Mouse (Mus musculus) G1E (cell line): ENCODE results near the gene Elovl2. TPM values are rescaled to one million over a fixed set of nuclear protein-coding genes. Genes with fewer than 3 reads are reported as not detected.
"Not testable (repeated sequence)": the region's sequence is repeated elsewhere in the genome, so short reads cannot be mapped to it uniquely, and the experiment has no call there.

ENCODE experiments used
- ATAC-seq: 2 replicates; pipeline ENCODE4 v1.8.0; 2016; ENCODE audit warnings: mild to moderate bottlenecking; ENCODE audit not compliant: insufficient number of reproducible peaks, poor library complexity, low FRiP score, severe bottlenecking; ENCODE audit errors: extremely low read depth
- DNase-seq: peaks from one replicate; pipeline ENCODE4 v3.0.0; 2012; ENCODE audit warnings: low spot score
- H3K27me3 ChIP-seq: 2 replicates; pipeline ENCODE4 v1.6.1; 2012; ENCODE audit warnings: mild to moderate bottlenecking, low read length, inconsistent platforms; ENCODE audit not compliant: insufficient read depth
- H3K36me3 ChIP-seq: replicated peaks from 2 replicates; pipeline ENCODE3; 2012; ENCODE audit warnings: mild to moderate bottlenecking, inconsistent platforms
- H3K4me1 ChIP-seq: 2 replicates; pipeline ENCODE4 v1.6.1; 2012; ENCODE audit warnings: low read depth, low read length, inconsistent platforms, mixed read lengths; ENCODE audit not compliant: insufficient read depth
- H3K4me3 ChIP-seq: 2 replicates; pipeline ENCODE4 v1.5.1; 2012; ENCODE audit warnings: low read depth, mild to moderate bottlenecking, inconsistent platforms, low read length, moderate library complexity, mixed read lengths
- H3K9me3 ChIP-seq: replicated peaks from 2 replicates; pipeline ENCODE4 v1.6.1; 2012; ENCODE audit warnings: inconsistent platforms
- CTCF ChIP-seq: IDR thresholded peaks from 2 replicates; pipeline ENCODE4 v1.5.1; 2012; ENCODE audit warnings: low read depth, low read length, inconsistent platforms, mixed read lengths
- GATA1 ChIP-seq: IDR thresholded peaks from 2 replicates; pipeline ENCODE4 v1.6.1; 2012; ENCODE audit warnings: borderline replicate concordance, low read length, inconsistent platforms, mixed read lengths
- GATA2 ChIP-seq: IDR thresholded peaks from 2 replicates; pipeline ENCODE4 v1.6.1; 2012; ENCODE audit warnings: low read depth, low read length, inconsistent platforms, borderline replicate concordance
- POLR2AphosphoS5 ChIP-seq: IDR thresholded peaks from 2 replicates; pipeline ENCODE4 v1.6.1; 2012; ENCODE audit warnings: low read depth, low read length, inconsistent platforms; ENCODE audit not compliant: insufficient replicate concordance
- TAL1 ChIP-seq: conservative IDR thresholded peaks from 2 replicates; pipeline ENCODE4 v1.6.1; 2012; ENCODE audit warnings: low read depth, low read length, inconsistent platforms, mixed read lengths
- polyA plus RNA-seq: library from polyadenylated mRNA; stranded (reverse); fragments of >175 nt; gene quantifications from 2 replicates; pipeline ENCODE4 v1.2.3, GENCODE M21; 2012
- total RNA-seq, 2 experiments: library from RNA; stranded (forward) in 1 of 2; stranded (reverse) in 1 of 2; fragments of 200-1000 nt in 1 of 2; fragments of >200 nt in 1 of 2; fragmentation: Nextera tagmentation in 1 of 2; gene quantifications; 2 replicates each; pipeline ENCODE4 v1.2.3; 2014 to 2017

The Elovl2 gene
- total and polyA plus RNA-seq, 3 experiments: 0.05 TPM; not detected in 2

- Histone ChIP-seq H3K4me3 (no peak overlapping the region), H3K27me3 (no peaks in the 10 kb centered on the region), H3K9me3 (no peaks in the 10 kb centered on the region), H3K36me3 (peaks cover 33% of the 10 kb centered on the region), H3K4me1 (peaks cover 47% of the 10 kb centered on the region)
- no peak for DNase-seq
- no peak for ATAC-seq
- no peak for TF ChIP-seq TAL1
- no peak for TF ChIP-seq POLR2AphosphoS5
- TF ChIP-seq CTCF: no peak
- TF ChIP-seq GATA2: no peak
- no peak for TF ChIP-seq GATA1
Observed at GRCm38 (mm10) chr13:41256126-41256525, 35.9 kb upstream of the Elovl2 start.

DNA sequence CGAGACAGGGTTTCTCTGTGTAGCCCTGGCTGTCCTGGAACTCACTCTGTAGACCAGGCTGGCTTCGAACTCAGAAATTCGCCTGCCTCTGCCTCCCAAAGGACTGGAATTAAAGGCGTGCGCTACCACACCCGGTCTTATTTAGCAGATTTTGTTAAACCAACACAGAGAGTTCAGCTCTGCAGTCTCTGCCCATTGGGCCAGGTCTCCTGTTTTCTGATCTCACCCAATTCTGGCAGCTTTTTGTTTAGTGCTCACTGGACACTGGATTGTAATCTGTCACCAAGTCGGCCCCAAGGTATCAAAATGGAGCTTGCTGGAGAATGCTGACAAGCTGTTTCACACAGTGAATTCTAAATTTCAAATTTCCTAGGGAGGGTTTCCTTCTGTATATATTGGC, 32.5 kb upstream of the Elovl2 start:
- ATAC-seq (no peak), DNase-seq (no peak)
- Histone ChIP-seq H3K4me1 (peaks cover 59% of the 10 kb centered on the region), H3K9me3 (no peaks in the 10 kb centered on the region), H3K4me3 (no peak overlapping the region), H3K36me3 (peaks cover 29% of the 10 kb centered on the region), H3K27me3 (no peaks in the 10 kb centered on the region)
- TF ChIP-seq GATA1: no peak
- no peak for TF ChIP-seq GATA2
- no peak for TF ChIP-seq TAL1
- TF ChIP-seq CTCF: no peak
- TF ChIP-seq POLR2AphosphoS5: no peak

GRCm38 (mm10) chr13:41252141-41252540, 31.9 kb upstream of the Elovl2 start:
- Histone ChIP-seq H3K27me3 (no peaks in the 10 kb centered on the region), H3K4me1 (peaks cover 56% of the 10 kb centered on the region), H3K9me3 (no peaks in the 10 kb centered on the region), H3K4me3 (no peak overlapping the region), H3K36me3 (peaks cover 26% of the 10 kb centered on the region)
- no peak for DNase-seq
- ATAC-seq: no peak
- TF ChIP-seq GATA1 (no peak), POLR2AphosphoS5 (no peak), GATA2 (no peak), TAL1 (no peak)

DNA sequence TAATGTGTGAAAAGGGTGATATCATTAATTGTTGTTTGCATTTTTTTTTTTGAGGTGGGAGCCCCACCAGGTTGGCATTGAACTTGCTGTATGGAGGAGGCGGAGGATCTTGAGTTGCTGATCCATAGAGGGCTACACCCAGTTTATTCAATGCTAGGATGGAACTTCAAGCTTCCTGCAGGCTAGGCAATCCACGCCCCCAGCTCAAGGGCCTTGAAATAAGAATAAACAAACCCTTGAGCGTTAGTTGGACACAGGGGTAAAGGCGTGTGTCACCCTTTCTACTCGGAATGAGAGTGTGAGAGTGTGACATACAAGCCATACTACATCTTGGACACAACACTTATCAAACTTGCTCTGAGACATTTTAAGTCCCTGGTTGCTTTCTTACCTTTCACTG, 31.5 kb upstream of the Elovl2 start:
- no peak overlapping the region for H3K4me3 ChIP-seq
- no peak for TF ChIP-seq TAL1
- no peak for TF ChIP-seq GATA1
- TF ChIP-seq CTCF: no peak
- no peak for TF ChIP-seq POLR2AphosphoS5
- no peak for TF ChIP-seq GATA2

DNA sequence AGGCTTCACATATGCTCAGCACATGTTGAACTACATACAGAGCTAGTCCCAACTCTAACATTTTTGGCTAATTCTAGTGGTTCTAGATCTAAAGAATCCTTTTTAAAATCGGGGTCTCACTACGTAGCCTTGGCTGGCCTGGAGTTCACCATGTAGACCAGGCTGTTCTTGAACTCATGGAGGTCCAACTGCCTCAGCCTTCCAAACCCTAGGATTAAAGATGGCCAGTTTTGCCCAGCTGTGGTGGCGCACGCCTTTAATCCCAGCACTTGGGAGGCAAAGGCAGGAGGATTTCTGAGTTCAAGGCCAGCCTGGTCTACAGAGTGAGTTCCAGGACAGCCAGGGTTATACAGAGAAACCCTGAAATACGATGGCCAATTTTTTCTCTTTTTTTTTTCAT, 31.0 kb upstream of the Elovl2 start:
- Histone ChIP-seq H3K4me1 (peaks cover 47% of the 10 kb centered on the region), H3K36me3 (peaks cover 26% of the 10 kb centered on the region)
- H3K4me3 ChIP-seq, H3K9me3 ChIP-seq, DNase-seq, ATAC-seq, H3K27me3 ChIP-seq: not testable (repeated sequence)

More for the DNA sequence above, 31.5 kb upstream of the Elovl2 start:
- Histone ChIP-seq H3K9me3 (no peaks in the 10 kb centered on the region), H3K36me3 (peaks cover 26% of the 10 kb centered on the region), H3K4me1 (peaks cover 51% of the 10 kb centered on the region), H3K27me3 (no peaks in the 10 kb centered on the region)
- ATAC-seq (no peak), DNase-seq (no peak)

DNA sequence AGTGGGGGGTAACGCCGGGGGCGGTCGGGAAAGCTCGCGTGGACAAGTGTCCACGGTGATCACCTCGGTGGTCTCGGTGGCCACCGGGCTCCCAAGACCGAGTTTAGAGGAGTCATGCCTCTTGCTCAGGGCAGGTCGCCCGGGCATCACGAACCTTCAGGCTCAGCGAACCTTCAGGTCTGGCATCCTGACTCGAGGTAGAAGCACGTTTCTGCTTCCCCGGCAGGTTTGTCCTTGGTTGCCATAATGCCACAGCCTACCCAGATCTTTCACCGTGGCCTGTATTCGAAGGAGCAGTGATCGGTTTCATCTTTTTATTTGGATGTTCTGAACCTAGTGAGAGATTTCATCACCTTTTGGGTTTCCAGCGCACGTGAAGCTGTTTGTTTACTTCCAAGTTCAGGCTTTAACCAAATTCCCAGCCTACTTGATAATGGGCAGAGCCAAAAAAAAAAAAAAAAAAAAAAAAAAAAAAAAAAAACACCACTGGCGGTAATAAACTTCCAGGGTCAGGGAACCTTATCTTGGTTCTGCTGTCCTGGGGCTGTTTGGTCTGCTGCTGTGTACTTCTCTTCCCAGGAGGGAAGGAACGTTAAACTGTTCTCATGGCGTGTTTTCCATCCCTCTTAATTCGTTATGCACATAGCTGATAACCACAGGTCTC, 30.2 kb upstream of the Elovl2 start:
- Histone ChIP-seq H3K9me3 (no peaks in the 10 kb centered on the region), H3K4me3 (peak overlapping the region; percentile 92), H3K27me3 (peaks cover 7% of the 10 kb centered on the region), H3K36me3 (peaks cover 24% of the 10 kb centered on the region), H3K4me1 (peaks cover 43% of the 10 kb centered on the region)
- peak; percentile 23 for DNase-seq
- ATAC-seq: no peak
- TF ChIP-seq GATA1: no peak
- no peak for TF ChIP-seq POLR2AphosphoS5
- no peak for TF ChIP-seq GATA2
- no peak for TF ChIP-seq CTCF
